Mouse (Mus musculus): ENCODE results near the gene Sox6.

DNA sequence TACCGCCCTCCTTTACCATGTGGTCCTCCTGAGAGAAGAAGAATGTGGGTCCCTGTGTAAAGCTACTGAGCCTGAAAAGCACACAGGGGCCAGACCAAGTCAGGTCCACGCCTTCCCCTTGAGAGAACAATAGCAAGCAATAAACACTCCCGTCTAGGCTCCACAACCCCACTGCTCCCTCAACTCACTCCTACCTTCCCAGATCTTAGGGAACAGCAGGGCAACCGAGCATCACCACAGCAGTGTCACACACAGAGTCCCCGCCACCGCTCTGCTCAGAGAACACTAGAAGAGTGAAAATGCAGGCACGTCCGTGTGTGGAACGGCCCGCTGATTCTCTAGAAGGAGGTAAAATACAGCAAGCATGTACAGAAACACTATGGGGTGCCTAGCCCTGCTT lies 208.2 kb downstream of the Sox6 start:
- no peak for TF ChIP-seq CHD2 (IDR thresholded peaks at IDR 0.05; ENCODE audit: low read length)
- TF ChIP-seq USF1 (IDR thresholded peaks at IDR 0.05; ENCODE audit: low read depth, low read length): no peak
- no peak for TF ChIP-seq ETS1 (conservative IDR thresholded peaks at IDR 0.05; ENCODE audit: low read depth, low read length)
